Mouse (Mus musculus) intestine, embryonic 16.5 days (tissue): ENCODE results near the gene Stk17b. TPM values are rescaled to one million over a fixed set of nuclear protein-coding genes. Genes with fewer than 3 reads are reported as not detected.

ENCODE experiments used
- ATAC-seq: fragments of 200-750 bp; cut with Nextera tagmentation; 2 replicates; pipeline ENCODE4 v1.8.0; 2017; ENCODE audit warnings: moderate TSS enrichment, moderate library complexity
- H3K27ac ChIP-seq: fragments of 300-500 bp; sonication (generic); 2 replicates; pipeline ENCODE4 v1.5.1; 2014; ENCODE audit warnings: mild to moderate bottlenecking, low read length
- H3K27me3 ChIP-seq: fragments of 300-500 bp; sonication (generic); replicated peaks from 2 replicates; pipeline ENCODE4 v1.6.1; 2014; ENCODE audit warnings: low read length, control low read depth, mixed read lengths; ENCODE audit not compliant: control insufficient read depth, insufficient read depth
- H3K36me3 ChIP-seq: fragments of 300-500 bp; sonication (generic); 2 replicates; pipeline ENCODE4 v1.6.1; 2014; ENCODE audit warnings: low read length, control low read depth; ENCODE audit not compliant: control insufficient read depth, insufficient read depth
- H3K4me1 ChIP-seq: fragments of 300-500 bp; sonication (generic); 2 replicates; pipeline ENCODE4 v1.6.1; 2014; ENCODE audit warnings: low read length, control low read depth, mixed read lengths; ENCODE audit not compliant: control insufficient read depth, insufficient read depth
- H3K4me2 ChIP-seq: fragments of 300-500 bp; sonication (generic); 2 replicates; pipeline ENCODE4 v1.6.1; 2014; ENCODE audit warnings: low read depth, low read length, control low read depth
- H3K4me3 ChIP-seq: fragments of 300-500 bp; sonication (generic); 2 replicates; pipeline ENCODE4 v1.5.1; 2014; ENCODE audit warnings: mild to moderate bottlenecking, low read length
- H3K9ac ChIP-seq: fragments of 300-500 bp; sonication (generic); 2 replicates; pipeline ENCODE4 v1.6.1; 2014; ENCODE audit warnings: low read depth, low read length
- H3K9me3 ChIP-seq: fragments of 300-500 bp; sonication (generic); 2 replicates; pipeline ENCODE4 v1.6.1; 2016; ENCODE audit warnings: low read length, control low read depth; ENCODE audit not compliant: control insufficient read depth
- WGBS: fragments of 180-500 bp; shearing (Covaris S2); extraction: QIAGEN DNeasy Blood & Tissue Kit; methylation state at CpG from one replicate; pipeline ENCODE4 v1.1.7; 2014; 5-methylcytosine and 5-hydroxymethylcytosine counted together
- polyA plus RNA-seq: library from polyadenylated mRNA; unstranded; fragments of >200 nt; fragmentation: Nextera tagmentation; extraction: Ambion mirVana; gene quantifications from 2 replicates; pipeline ENCODE4 v1.2.1, GENCODE M21; 2015

Stk17b gene
- 16.1 and 18.3 TPM in 2 replicates for polyA plus RNA-seq

DNA sequence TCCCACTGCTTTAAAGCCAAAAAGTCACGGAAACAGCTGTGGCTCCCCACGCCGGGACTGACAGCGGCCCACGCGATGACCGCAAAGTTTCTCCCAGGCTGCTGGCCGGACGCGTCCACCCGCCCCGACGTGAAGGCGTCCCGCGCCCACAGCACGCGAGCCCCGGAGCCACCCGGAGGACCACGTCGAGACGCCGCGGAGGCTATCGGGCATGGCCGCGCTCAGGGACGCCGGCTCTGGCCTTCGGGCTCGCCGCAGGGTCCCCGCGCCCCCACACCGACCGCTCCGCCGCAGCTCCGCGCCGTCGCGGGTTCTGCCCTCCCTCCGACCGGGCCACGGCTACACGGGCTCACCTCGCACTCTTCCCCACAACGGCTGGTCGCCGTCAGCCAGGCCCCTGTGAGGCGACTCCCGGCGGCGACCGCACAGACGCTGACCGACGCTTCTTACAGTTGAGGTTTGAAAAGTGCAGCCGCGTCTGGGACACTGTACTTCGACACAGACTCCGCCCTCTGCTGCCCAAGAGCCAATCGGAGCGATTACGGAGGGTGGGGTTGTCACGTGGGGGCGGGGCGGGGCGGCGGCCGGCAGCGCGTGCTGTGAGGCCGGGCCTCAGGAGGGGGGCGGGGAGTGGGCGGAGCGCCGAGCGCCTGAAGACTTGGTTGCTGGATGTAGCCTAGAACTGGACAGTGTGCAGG is at the start of gene Stk17b:
Gene Stk17b, minus strand, starts transcription at position 504 of the 698 bp plus-strand sequence.
- no peaks in the 10 kb centered on the region for H3K9me3 ChIP-seq
- peak within 1 kb of the TSS; percentile 84 for H3K4me3 ChIP-seq
- H3K27me3 ChIP-seq, result no peaks in the 10 kb centered on the region
- peak within 1 kb of the TSS; percentile 91 for H3K9ac ChIP-seq
- peak; percentile 99 for ATAC-seq
- no peaks in the 10 kb centered on the region for H3K36me3 ChIP-seq
- peak within 1 kb of the TSS; percentile 86 for H3K27ac ChIP-seq
- H3K4me1 ChIP-seq, result no peaks in the 10 kb centered on the region
- peak within 1 kb of the TSS; percentile 62 for H3K4me2 ChIP-seq
- WGBS, result under 1% methylated on average over 80 of the region's 81 CpGs

DNA sequence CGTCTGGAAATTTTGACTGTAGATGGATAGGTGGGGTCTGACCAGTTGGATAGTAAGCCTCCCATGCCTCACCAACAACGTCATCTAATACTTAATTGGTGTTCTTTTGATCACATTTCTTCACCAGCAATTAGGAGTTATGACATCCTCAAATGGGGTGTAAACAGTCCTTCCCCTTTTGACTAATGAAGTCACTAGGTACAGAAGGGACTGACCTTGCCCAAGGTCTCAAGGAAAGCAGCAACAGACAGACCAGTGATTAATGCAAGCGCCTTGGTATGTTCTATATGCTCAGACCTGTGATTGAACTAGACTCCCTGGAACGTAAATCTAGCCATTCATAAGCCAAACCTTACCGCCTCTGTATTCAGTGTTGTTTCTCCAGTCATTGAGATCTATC is 45.3 kb upstream of the Stk17b start:
- Histone ChIP-seq H3K4me1 (no peaks in the 10 kb centered on the region), H3K9me3 (no peaks in the 10 kb centered on the region), H3K36me3 (no peaks in the 10 kb centered on the region), H3K27me3 (no peaks in the 10 kb centered on the region), H3K4me2 (no peak overlapping the region), H3K9ac (no peak overlapping the region), H3K27ac (no peak overlapping the region), H3K4me3 (no peak overlapping the region)
- no peak for ATAC-seq
- 84% methylated on average over 5 of the region's 5 CpGs for WGBS

DNA sequence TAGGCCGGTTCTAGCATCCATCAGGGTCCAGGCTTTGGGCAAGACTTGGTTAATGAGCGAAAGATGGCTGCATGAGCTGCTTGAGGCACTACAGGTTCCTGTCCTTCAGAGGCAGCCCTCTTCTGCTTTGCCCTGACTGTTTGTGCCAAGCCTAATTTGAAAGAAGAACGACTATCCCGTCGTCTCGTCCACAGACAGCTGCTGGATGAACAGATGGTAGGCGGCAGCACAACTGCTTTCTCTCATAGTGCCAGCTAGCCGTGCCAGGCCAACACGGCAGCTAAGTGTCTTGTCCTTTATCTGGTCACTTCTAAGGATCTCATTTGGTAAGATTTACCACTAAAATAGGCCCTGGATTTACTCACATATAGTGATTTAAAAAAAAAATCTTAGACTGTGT is 44.1 kb upstream of the Stk17b start:
- H3K4me3 ChIP-seq, result no peak overlapping the region
- no peaks in the 10 kb centered on the region for H3K27me3 ChIP-seq
- H3K27ac ChIP-seq, result no peak overlapping the region
- no peaks in the 10 kb centered on the region for H3K9me3 ChIP-seq
- H3K4me1 ChIP-seq, result 0 out of 2 replicates have a peak, but pooled peaks cover 1% of the 10 kb centered on the region
- H3K4me2 ChIP-seq, result no peak overlapping the region
- no peak for ATAC-seq
- H3K9ac ChIP-seq, result no peak overlapping the region
- no peaks in the 10 kb centered on the region for H3K36me3 ChIP-seq
- WGBS, result 77% methylated on average over 9 of the region's 9 CpGs

DNA sequence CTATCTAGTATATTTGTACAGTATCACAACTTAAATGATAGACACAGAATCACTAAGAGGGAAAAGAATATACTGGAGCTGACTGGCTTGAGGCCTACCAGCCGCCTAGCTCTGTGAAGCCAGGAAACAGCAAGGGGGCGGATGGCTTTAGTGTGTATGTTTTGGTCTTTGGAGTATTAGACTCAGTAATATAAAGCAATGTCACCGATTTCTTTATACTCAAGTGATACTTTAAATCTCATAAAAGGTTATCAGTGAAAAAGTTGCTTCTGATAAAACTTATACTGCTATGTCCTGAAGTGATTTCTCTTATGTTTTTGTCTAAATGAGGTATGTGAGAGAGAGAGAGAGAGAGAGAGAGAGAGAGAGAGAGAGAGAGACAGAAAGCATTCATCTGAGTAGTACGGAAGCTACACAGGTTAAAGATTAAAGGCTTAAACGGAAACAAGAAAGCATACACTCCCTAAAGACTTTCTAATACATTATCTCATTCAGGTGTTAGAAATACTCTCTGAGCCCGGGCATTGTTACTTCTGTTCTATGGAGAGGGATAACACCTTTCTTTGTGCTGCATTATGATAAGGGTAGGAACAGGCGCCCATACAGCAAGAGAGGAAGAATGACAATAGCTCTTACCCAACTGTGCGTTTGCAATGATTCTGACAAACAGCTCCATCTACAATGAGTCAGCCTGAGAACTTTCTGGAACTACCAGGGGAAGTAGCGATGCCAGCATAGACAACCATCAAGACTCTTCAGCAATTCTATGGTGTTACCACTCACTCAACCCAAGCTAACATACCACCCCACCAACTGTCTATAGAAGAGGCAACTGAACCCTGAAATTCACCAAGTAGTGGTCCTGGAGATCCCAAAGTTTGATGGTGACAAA is 39.7 kb upstream of the Stk17b start:
- H3K27ac ChIP-seq, result no peak overlapping the region
- peaks cover 3% of the 10 kb centered on the region; the same call in 1 of the 2 replicates for H3K4me1 ChIP-seq
- no peak overlapping the region for H3K4me2 ChIP-seq
- no peaks in the 10 kb centered on the region for H3K9me3 ChIP-seq
- no peak overlapping the region for H3K9ac ChIP-seq
- no peak for ATAC-seq
- WGBS, result 78% methylated on average over 9 of the region's 9 CpGs
- H3K36me3 ChIP-seq, result no peaks in the 10 kb centered on the region
- H3K4me3 ChIP-seq, result no peak overlapping the region
- H3K27me3 ChIP-seq, result no peaks in the 10 kb centered on the region

DNA sequence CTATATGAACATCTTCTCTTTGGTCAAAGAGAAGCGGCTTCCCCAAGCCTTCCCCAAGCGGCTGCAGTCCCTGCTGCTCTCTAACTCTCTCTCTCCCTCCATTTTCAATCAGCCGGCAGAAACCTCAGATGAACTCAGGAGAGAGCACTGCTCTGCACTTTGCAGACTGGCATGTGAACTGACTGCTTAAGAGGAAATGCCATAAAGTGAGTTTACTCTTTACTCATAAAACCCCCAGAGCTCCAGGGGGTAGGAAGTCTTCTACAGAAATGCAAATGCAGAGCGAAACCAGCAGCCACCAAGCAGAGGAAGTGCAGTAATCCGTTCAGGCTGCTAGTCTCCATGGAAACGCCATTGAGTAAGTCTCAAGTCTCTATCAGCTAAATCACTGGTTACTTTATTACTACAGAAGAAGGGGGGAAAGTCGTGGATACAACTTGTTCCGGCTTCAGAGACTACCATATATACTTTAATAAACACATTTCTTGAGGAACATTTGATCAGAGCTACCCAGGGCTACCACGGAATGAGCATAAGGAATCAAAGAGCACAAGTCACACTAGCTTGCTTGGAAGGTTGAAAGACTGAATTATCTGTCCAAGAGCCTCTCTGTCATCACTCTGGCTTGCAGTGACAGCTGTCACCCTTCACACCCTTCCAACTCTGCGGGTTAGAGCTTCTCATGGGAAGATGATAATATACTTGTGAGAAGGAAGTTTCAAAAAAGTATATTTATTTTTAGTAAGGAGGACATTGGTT is 38.8 kb upstream of the Stk17b start:
- Histone ChIP-seq H3K27me3 (no peaks in the 10 kb centered on the region), H3K4me1 (peaks cover 3% of the 10 kb centered on the region; the same call in 1 of the 2 replicates), H3K27ac (peak overlapping the region; percentile 68), H3K4me2 (peak overlapping the region; percentile 54), H3K4me3 (peak overlapping the region; percentile 35), H3K36me3 (no peaks in the 10 kb centered on the region), H3K9ac (peak overlapping the region; percentile 49), H3K9me3 (no peaks in the 10 kb centered on the region)
- peak; percentile 95 for ATAC-seq
- WGBS, result 5% methylated on average over 10 of the region's 10 CpGs

DNA sequence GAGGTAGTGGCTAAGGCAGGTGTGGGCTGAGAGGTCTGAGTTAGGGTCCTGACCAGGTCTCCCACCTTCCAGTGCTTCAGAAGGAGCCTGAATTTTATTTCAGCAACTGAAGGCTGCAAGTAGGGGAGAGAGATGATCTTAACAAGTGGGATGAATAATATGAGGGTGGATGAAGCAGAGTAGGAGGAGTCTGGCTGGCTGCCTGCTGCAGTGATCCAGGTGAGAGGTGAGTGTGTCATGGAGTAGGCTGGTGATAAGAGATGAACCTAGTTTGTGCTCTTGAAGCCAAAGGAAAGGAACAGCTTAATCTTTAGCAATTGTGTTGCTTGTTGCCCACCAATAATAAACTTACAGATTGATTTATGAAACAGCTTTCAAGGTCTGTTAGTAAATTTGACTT is 37.0 kb upstream of the Stk17b start:
- H3K27me3 ChIP-seq, result no peaks in the 10 kb centered on the region
- no peaks in the 10 kb centered on the region for H3K9me3 ChIP-seq
- H3K4me1 ChIP-seq, result peaks cover 3% of the 10 kb centered on the region; the same call in 1 of the 2 replicates
- no peak overlapping the region for H3K4me3 ChIP-seq
- H3K27ac ChIP-seq, result no peak overlapping the region
- no peaks in the 10 kb centered on the region for H3K36me3 ChIP-seq
- H3K4me2 ChIP-seq, result no peak overlapping the region
- no peak for ATAC-seq
- H3K9ac ChIP-seq, result no peak overlapping the region

DNA sequence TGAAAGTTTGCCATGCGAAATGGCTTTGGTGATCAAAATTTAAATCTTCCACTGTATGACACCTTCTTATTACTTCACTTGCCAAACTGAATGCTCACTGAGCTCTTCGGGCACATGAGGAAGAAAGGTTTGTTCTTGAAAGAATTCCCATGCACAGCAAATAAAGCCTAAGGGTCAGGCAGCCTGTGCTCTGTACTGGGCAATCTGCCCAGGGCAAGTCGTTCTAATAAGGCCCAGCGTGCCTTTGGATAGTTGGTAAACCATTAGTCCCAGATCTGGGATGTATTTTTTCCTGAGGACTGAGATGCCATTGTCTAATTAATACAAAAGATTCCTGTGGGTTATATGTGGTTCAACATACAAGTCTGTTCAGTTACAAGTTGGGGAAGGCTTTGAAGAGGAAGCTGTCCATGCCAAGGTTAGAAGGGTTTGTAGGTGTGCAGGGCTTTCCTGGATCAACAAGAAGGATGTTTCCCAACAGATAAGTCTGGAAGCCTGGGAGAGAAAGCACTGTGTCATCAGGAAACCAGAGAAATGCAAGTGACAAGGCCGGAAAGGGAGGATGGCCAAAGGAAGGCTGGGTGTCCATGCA is 35.1 kb upstream of the Stk17b start:
- no peak overlapping the region for H3K4me2 ChIP-seq
- no peaks in the 10 kb centered on the region for H3K36me3 ChIP-seq
- no peak overlapping the region for H3K4me3 ChIP-seq
- ATAC-seq, result no peak
- H3K4me1 ChIP-seq, result peaks cover 3% of the 10 kb centered on the region; the same call in 1 of the 2 replicates
- no peak overlapping the region for H3K9ac ChIP-seq
- H3K27ac ChIP-seq, result no peak overlapping the region
- 77% methylated on average over 5 of the region's 5 CpGs for WGBS
- H3K27me3 ChIP-seq, result no peaks in the 10 kb centered on the region
- no peaks in the 10 kb centered on the region for H3K9me3 ChIP-seq

DNA sequence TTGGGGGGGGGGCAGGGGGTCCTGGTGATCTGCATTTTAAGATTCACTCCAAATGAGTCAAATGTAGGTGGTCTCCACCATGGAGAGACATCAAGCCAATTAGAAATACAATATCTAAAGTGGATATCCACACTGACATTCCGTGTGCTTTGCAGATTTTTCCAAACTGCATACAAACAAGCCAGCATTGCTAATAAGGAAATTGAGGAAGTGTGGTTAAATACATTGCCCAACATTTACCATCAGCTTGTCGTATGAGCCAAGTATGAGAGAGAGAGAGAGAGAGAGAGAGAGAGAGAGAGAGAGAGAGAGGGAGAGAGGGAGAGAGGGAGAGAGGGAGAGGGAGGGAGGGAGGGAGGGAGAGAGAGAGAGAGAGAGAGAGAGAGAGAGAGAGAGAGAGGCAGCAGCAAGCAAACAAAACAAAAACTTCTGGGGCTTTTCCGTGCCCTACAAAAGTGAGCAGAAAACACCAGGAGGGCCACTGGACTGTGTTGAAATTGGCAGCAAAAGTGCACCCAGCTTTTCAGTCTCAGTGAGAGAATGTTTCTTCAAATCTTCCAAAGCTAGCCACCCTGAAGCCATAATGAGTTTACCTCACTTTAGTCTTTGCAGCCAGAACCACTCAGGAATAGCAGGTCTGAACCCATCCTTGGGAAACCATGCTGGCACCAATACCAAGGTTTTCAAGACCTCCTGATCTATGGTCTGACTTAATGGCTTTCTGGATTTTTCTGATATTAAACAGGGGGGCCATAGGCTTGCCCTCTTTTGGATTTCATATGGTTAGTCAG is 33.2 kb upstream of the Stk17b start:
- no peak overlapping the region for H3K27ac ChIP-seq
- H3K4me3 ChIP-seq, result no peak overlapping the region
- 50% methylated on average over 3 of the region's 3 CpGs for WGBS
- no peak overlapping the region for H3K4me2 ChIP-seq
- H3K27me3 ChIP-seq, result no peaks in the 10 kb centered on the region
- no peak overlapping the region for H3K9ac ChIP-seq
- no peak for ATAC-seq
- H3K4me1 ChIP-seq, result no peaks in the 10 kb centered on the region
- no peaks in the 10 kb centered on the region for H3K36me3 ChIP-seq
- H3K9me3 ChIP-seq, result no peaks in the 10 kb centered on the region
